Mouse (Mus musculus): ENCODE results near the gene Pdlim1. TPM values are rescaled to one million over a fixed set of nuclear protein-coding genes. Genes with fewer than 3 reads are reported as not detected.

The Pdlim1 gene
- total RNA-seq (2015) (49.9 and 83.4 TPM in 2 replicates), total RNA-seq (2017) (36.9 and 46.5 TPM in 2 replicates)

- peak; percentile 67 for ATAC-seq (replicated peaks; ENCODE audit: poor library complexity)
Measured at GRCm38 (mm10) chr19:40271308-40271892, at the start of gene Pdlim1. Pdlim1 (minus strand) TSS chr19:40271842.

- ATAC-seq (replicated peaks; ENCODE audit: poor library complexity) = no peak
Measured at GRCm38 (mm10) chr19:40319199-40319598, 47.6 kb upstream of the Pdlim1 start.

- no peak for ATAC-seq (replicated peaks; ENCODE audit: poor library complexity)
Measured at GRCm38 (mm10) chr19:40318511-40318910, 46.9 kb upstream of the Pdlim1 start.

GRCm38 (mm10) chr19:40317001-40317400, 45.4 kb upstream of the Pdlim1 start:
- ATAC-seq (replicated peaks; ENCODE audit: poor library complexity) = no peak

- ATAC-seq (replicated peaks; ENCODE audit: poor library complexity) = no peak
Measured at GRCm38 (mm10) chr19:40314252-40314651, 42.6 kb upstream of the Pdlim1 start.

GRCm38 (mm10) chr19:40311631-40312030, 40.0 kb upstream of the Pdlim1 start:
- no peak for ATAC-seq (replicated peaks; ENCODE audit: poor library complexity)

GRCm38 (mm10) chr19:40310410-40311130, 38.9 kb upstream of the Pdlim1 start:
- ATAC-seq (replicated peaks; ENCODE audit: poor library complexity) = no peak

GRCm38 (mm10) chr19:40309911-40310310, 38.3 kb upstream of the Pdlim1 start:
- no peak for ATAC-seq (replicated peaks; ENCODE audit: poor library complexity)

- no peak for ATAC-seq (replicated peaks; ENCODE audit: poor library complexity)
Measured at GRCm38 (mm10) chr19:40307550-40307949, 35.9 kb upstream of the Pdlim1 start.

GRCm38 (mm10) chr19:40306631-40307030, 35.0 kb upstream of the Pdlim1 start:
- no peak for ATAC-seq (replicated peaks; ENCODE audit: poor library complexity)

- no peak for ATAC-seq (replicated peaks; ENCODE audit: poor library complexity)
Measured at GRCm38 (mm10) chr19:40305456-40305855, 33.8 kb upstream of the Pdlim1 start.

- no peak for ATAC-seq (replicated peaks; ENCODE audit: poor library complexity)
Measured at GRCm38 (mm10) chr19:40302916-40303315, 31.3 kb upstream of the Pdlim1 start.

- no peak for ATAC-seq (replicated peaks; ENCODE audit: poor library complexity)
Measured at GRCm38 (mm10) chr19:40302477-40302876, 30.8 kb upstream of the Pdlim1 start.

- ATAC-seq (replicated peaks; ENCODE audit: poor library complexity) = peak; percentile 35
Measured at GRCm38 (mm10) chr19:40299983-40300759, 28.5 kb upstream of the Pdlim1 start.

- ATAC-seq (replicated peaks; ENCODE audit: poor library complexity) = no peak
Measured at GRCm38 (mm10) chr19:40299182-40299581, 27.5 kb upstream of the Pdlim1 start.

- ATAC-seq (replicated peaks; ENCODE audit: poor library complexity) = no peak
Measured at GRCm38 (mm10) chr19:40298574-40298973, 26.9 kb upstream of the Pdlim1 start.

GRCm38 (mm10) chr19:40297798-40298144, 26.1 kb upstream of the Pdlim1 start:
- ATAC-seq (replicated peaks; ENCODE audit: poor library complexity) = peak; percentile 35

GRCm38 (mm10) chr19:40297078-40297797, 25.6 kb upstream of the Pdlim1 start:
- peak; percentile 91 for ATAC-seq (replicated peaks; ENCODE audit: poor library complexity)

GRCm38 (mm10) chr19:40294231-40294630, 22.6 kb upstream of the Pdlim1 start:
- no peak for ATAC-seq (replicated peaks; ENCODE audit: poor library complexity)

- ATAC-seq (replicated peaks; ENCODE audit: poor library complexity) = no peak
Measured at GRCm38 (mm10) chr19:40293791-40294190, 22.1 kb upstream of the Pdlim1 start.

GRCm38 (mm10) chr19:40290099-40290724, 18.6 kb upstream of the Pdlim1 start:
- no peak for ATAC-seq (replicated peaks; ENCODE audit: poor library complexity)

All from megakaryocyte progenitor cell, adult 5-6 weeks (primary cell).